Mouse (Mus musculus) frontal cortex, adult 2 months (tissue): ENCODE data around the gene Lce1a1. TPM values are rescaled to one million over a fixed set of nuclear protein-coding genes. Genes with fewer than 3 reads are reported as not detected.

ENCODE experiments used
- polyA plus RNA-seq: library from polyadenylated mRNA; depleted of rRNA; stranded (reverse); fragments of >200 nt; gene quantifications from 2 replicates; pipeline ENCODE4 v1.2.3, GENCODE M21; 2012; rRNA removed

Lce1a1 gene
- polyA plus RNA-seq, 1 experiment: not detected

Other genes starting within 250 kb of the Lce1a1 start
- not detected in 2 replicates for gene Sprr2i, start 240.3 kb downstream of the Lce1a1 start, polyA plus RNA-seq
- not detected in 2 replicates for gene Sprr2j-ps, start 230.2 kb downstream of the Lce1a1 start, polyA plus RNA-seq
- gene Gm9774, start 218.9 kb downstream of the Lce1a1 start, polyA plus RNA-seq: 6.0 and 7.7 TPM in 2 replicates
- not detected in 2 replicates for gene Sprr2k, start 215.7 kb downstream of the Lce1a1 start, polyA plus RNA-seq
- gene Sprr1b, start 209.5 kb downstream of the Lce1a1 start, polyA plus RNA-seq: not detected in 2 replicates
- not detected in 2 replicates for gene Sprr3, start 189.6 kb downstream of the Lce1a1 start, polyA plus RNA-seq
- 0.46 and 0.70 TPM in 2 replicates for gene Sprr1a, start 162.4 kb downstream of the Lce1a1 start, polyA plus RNA-seq
- not detected in 2 replicates for gene Sprr4, start 147.8 kb downstream of the Lce1a1 start, polyA plus RNA-seq
- not detected in 2 replicates for gene 2310046K23Rik, start 113.8 kb downstream of the Lce1a1 start, polyA plus RNA-seq
- not detected in 2 replicates for gene Ivl, start 74.6 kb downstream of the Lce1a1 start, polyA plus RNA-seq
- not detected in 2 replicates for gene Smcp, start 59.3 kb downstream of the Lce1a1 start, polyA plus RNA-seq
- gene 2210017I01Rik, start 40.8 kb downstream of the Lce1a1 start, polyA plus RNA-seq: not detected in 2 replicates
- gene Lce6a, start 26.6 kb downstream of the Lce1a1 start, polyA plus RNA-seq: not detected in 2 replicates
- not detected in 2 replicates for gene Lce1b, start 8.6 kb upstream of the Lce1a1 start, polyA plus RNA-seq
- not detected in 2 replicates for gene Lce1a2, start 22.0 kb upstream of the Lce1a1 start, polyA plus RNA-seq
- not detected in 2 replicates for gene Lce1c, start 30.9 kb upstream of the Lce1a1 start, polyA plus RNA-seq
- gene Lce1d, start 38.9 kb upstream of the Lce1a1 start, polyA plus RNA-seq: not detected in 2 replicates
- gene Lce1e, start 60.8 kb upstream of the Lce1a1 start, polyA plus RNA-seq: not detected in 2 replicates
- gene Lce1f, start 72.0 kb upstream of the Lce1a1 start, polyA plus RNA-seq: not detected in 2 replicates
- gene Gm38119, start 90.8 kb upstream of the Lce1a1 start, polyA plus RNA-seq: not detected in 2 replicates
- gene Lce1g, start 104.0 kb upstream of the Lce1a1 start, polyA plus RNA-seq: not detected in 2 replicates
- gene Lce1h, start 116.8 kb upstream of the Lce1a1 start, polyA plus RNA-seq: not detected in 2 replicates
- not detected in 2 replicates for gene Lce1i, start 130.6 kb upstream of the Lce1a1 start, polyA plus RNA-seq
- not detected in 2 replicates for gene Lce1j, start 142.2 kb upstream of the Lce1a1 start, polyA plus RNA-seq
- not detected in 2 replicates for gene Lce1k, start 159.6 kb upstream of the Lce1a1 start, polyA plus RNA-seq
- gene Kprp, start 178.9 kb upstream of the Lce1a1 start, polyA plus RNA-seq: 0.04 TPM in 1 of 2 replicates, not detected in the other
- gene Lce1l, start 203.0 kb upstream of the Lce1a1 start, polyA plus RNA-seq: not detected in 2 replicates
- not detected in 2 replicates for gene 2310050C09Rik, start 221.9 kb upstream of the Lce1a1 start, polyA plus RNA-seq